Mouse (Mus musculus): ENCODE measurements at regions not wholly inside any gene's neighbourhood (a gene's known extent, or its start where the extent isn't known, plus 50 kb on each side); places are given as distances from the start of the nearest gene placed in this dataset.
A peak's percentile ranks its signal among the peaks of the same experiment; 100 is the strongest.

DNA sequence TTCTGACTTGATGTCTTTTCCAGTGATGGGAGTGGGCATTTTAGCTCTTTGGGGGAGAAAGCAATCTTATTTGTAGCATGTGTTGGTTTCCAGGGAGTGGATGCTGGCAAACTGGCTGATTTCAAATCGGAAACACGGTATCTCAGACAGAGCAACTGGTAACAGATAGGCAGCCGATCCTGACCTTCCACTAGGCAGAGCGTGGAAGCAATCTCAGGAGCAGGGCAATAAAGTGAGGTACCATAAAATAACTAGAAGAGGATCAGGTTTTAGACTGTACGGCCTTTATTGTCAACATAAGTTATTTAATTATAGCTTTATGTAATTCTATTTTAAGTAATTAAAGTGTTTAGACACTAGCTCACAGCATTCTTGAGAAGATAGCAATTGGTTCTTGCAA lies 390.0 kb downstream of the Plk2 start:
- DNase-seq (ENCODE audit: low spot score) = no peak

DNA sequence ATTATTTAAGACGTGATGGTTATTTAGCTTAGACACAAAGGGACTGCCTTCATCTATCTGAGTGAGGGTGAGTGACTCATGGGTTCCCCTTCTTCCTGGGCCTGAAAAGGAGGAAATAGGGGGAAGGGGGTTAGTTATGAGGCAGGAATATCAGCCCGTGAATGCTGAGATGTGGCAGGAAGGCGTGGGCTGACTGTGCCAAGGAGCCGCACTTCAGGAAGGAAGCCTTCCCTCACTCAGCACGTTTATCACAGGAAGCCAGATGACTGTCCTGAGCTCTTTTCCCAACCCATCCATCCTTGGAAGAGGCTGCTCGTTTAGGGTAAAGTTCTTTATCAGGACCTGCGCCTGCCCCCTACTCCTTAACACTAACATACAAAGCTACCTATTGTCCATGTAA lies 403.5 kb downstream of the Plk2 start:
- no peak for DNase-seq (ENCODE audit: low spot score)

DNA sequence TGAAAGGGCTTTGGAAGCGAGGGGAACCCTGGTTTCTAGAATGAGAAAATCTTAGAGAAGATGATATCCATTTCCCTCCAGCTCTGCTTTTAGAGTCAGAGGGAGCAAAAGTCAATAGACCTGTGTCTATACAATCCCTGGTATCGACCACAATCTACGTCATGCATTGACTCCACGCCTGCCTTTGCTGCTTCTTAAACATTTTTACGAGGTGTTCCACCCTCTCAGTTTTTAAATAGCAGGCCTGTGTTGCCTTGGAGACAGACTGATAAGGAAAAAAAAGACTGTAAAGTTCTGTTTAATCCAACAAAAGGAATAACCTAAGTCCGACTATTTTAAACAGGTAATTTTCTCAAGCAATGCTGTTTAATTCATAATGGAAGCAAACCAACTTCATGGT lies 408.0 kb downstream of the Plk2 start:
- no peak for DNase-seq (ENCODE audit: low spot score)

DNA sequence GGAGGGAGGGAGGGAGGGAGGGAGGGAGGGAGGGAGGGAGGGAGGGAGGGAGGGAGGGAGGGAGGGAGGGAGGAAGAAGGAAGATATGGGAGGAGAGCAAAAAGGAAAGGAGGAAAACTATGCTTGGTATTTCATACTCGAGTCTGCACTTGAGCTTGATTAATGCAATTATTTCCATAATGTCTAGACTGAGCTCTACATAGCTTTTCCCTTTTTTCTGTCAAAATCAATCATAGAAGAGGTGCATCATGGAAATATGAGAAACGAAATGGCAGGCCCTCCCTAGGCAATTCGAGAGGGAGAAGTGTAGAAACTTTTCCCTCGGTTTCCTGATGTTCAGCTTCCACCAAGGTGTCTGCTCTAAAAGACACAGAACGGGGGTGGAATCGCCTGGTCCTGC lies 417.6 kb downstream of the Plk2 start:
- no peak for DNase-seq (ENCODE audit: low spot score)

DNA sequence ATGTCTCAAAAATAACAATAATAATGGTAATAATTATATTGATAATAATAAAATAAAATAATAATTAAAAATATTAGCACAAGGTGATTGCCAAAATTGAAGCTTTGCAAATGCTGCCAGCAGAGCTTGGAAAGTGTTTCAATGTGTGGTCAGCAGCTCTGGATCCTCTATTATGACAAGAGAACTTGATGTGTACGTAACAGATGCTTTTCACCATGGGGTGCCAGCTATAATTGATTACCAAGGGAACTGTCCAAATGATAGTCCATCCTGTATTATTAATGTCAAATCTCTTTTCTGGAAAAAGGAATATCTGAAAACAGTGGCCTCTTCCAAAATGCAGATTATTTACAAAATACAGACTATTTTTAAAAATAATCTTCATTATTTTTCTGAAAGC lies 419.2 kb downstream of the Plk2 start:
- DNase-seq (ENCODE audit: low spot score) = no peak

DNA sequence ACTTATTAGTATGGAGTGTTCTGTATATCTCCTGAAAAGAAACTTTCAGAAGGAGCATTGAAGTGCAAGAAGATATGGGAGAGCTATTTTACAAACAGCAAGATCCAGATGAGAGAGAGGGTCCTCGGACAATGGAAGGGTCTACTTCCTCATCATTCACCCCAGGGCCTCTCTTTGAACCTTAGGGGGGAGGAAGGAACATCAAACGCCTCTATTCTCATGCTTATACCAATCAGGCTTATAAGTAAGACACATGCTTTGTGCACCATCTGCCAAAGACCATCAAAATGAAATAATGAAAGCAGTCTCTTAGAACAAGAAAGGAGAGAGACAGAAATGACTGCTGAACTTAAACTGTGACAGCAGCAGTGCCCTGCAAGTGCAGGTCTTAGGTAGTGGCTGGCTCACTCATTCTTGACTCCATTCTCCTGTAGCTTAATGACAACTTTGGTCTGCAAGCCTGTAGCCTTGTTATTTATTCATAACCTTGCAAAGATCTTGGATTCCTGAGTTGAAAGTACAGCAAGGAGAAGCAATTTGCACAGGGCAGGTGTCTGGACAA lies 424.5 kb downstream of the Plk2 start:
- DNase-seq (ENCODE audit: low spot score) = no peak

DNA sequence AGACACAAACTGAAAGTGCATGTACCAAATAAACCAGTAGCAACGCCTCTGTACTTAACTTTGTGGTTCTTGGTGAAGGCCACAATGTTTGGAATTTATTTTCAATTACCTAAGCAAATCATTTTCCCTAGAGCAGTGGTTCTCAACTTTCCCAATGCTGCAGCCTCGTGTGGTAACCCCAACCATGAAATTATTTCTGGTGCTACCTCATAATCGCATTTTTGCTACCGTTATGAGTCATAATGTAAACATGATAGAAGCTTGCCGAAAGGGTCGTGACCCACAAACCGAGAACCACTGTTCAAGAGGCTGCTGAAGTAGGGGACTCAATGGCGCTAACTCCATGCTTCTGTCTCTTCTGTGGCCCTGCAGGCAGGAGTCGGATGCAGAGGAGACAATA lies 429.9 kb upstream of the Actbl2 start:
- DNase-seq (ENCODE audit: low spot score) = no peak

DNA sequence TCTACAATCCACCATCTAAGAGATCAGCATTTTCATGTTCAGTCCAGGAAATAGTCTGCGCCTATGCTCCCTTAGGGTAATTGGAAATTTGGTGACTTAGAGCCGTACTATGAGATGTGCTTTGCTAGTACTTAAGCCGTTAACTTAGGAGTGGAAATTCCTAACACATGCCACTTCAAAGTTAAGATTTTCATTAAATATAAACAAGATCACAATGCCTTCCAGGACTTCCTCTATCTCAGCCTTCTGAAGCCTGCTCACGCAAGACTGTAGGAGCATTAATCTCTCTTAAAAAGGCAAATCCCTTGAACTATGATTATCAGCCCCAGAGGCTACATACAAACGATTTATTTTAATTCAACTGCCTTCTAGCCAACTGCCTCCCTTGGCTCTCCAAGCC lies 422.4 kb upstream of the Actbl2 start:
- no peak for DNase-seq (ENCODE audit: low spot score)

DNA sequence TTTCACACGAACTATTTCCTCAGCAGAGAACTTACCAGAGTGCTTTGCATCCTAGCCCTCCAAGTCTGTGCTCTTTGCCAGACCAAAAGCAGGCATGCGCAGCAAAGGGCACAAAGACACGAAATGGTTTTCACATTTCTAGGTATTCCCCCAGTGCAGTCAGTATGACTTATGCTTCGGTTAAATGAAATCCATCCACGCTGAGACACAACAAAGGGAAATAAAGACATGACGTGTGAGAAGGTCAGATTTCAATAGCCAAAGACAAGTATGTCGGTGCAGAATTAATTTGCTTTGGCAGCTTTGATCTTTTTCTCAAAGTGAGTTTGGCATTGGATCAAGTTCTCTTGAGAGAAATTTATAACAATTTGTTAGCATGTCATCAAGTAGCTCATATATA lies 417.9 kb upstream of the Actbl2 start:
- DNase-seq (ENCODE audit: low spot score) = no peak

DNA sequence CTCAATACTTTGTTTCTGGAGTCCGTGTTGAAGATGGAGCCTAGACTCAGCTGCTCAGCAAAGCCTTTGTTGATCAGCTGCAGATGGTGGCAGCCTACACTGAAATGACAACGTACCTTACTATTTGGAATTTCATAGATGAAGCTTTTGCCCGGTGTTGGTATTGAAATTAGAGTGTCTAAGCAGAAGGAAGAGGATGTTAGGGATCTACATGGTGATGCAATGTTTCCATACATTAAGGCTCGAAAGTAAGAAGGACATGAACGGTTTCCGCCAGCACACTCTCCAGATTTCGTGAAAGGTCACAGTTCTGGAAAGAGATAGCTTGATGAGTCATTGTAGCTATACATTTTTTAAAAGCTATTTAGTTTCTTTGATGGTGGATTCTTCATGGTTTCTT lies 412.9 kb upstream of the Actbl2 start:
- DNase-seq (ENCODE audit: low spot score) = no peak

DNA sequence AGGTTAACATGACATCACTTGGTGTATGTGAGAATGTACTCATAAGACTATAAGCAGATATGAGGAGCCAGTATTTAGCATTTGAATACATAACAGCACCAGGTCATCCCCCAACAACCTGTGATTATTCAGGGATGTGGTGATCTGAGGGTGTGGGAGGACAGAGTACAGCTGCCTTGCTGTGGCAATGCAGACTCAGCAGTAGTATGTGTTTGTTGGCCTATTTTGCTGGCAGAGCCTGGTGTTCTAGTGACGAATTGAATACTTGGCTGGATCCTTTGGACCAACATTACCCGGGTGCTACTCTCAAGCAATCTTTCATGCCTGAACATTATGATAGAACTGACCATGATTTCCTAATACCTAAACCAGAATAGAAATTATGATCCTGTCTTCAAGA lies 409.1 kb upstream of the Actbl2 start:
- peak; percentile 44 for DNase-seq (ENCODE audit: low spot score)

DNA sequence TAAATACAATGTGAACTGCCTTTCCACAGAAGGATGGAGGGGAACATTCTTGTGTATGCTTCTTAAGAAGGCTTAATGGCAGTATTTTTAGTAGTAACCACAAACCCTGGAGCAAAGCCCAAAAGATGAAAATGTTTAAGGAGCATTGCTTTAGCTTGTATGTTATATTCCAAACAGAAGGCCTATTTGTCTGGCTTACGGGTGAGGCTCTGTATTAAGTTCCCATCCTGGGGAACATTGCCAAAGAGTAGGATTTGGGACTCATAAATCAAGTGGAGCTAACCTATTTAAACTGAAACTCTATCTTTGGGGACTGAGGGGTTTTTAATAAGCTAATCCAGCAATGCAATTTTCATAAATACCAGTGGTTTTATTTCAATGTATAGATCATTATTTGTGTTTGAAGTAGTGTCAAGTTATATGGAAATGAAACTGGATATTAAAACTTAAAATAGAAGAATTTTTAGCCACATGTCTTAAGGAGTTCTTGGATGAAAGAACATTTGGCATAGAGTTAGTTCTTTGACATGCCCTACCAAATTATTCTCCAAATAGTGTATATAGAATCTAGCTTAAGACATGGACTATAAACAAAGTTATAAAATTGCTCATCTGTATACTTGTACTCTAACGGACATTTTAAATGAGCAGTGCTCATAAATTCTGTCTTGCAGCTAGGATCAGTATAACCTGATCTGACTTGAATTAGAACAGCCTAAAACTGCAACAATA lies 401.7 kb upstream of the Actbl2 start:
- DNase-seq (ENCODE audit: low spot score) = no peak

DNA sequence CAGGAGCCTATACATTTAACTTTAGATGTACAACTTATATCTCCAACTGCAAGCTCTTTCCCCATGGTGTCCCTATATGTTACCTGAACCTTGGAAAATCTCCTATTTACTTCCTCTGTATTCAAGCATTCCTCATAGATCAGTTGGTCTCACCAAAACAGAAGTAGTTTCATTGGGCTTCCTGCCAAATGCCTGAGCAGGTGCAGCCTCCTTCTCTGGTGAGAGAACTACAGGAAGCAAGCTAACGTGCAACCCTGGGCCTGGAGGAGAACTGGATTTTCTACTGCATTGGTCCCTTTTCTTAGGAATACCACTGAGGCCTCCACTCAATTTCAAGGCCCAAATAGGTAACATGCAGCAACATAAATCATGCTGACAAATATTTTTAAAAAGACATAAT lies 400.6 kb upstream of the Actbl2 start:
- DNase-seq (ENCODE audit: low spot score) = no peak

DNA sequence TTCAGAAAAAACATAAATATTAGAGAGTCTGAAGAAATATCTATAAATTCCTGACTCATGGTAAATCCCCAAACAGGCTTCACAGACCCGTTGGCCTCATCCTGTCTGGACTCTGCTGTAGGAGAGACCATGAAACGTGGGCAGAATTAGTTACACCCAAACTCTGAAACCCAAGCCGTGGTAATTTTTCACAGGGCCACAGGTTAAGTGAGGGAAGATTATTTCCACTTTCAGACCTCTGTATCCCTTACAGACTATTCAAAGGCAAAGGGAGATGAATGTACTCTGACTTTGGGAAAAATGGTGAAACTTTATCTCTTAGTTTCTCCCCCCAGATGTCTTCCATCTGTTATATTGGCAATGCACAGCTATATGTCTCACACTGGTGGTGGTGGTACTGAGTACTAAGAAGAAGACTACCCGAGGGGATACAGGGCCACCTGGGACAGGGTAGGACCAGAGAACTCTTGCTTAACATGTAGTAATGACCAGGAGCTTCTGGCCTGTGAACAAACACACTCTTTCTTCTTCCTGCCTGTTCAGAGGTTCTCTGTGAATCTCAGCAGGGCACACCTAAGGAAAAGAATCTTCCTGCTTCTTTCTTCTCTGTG lies 388.8 kb upstream of the Actbl2 start:
- DNase-seq (ENCODE audit: low spot score) = no peak

DNA sequence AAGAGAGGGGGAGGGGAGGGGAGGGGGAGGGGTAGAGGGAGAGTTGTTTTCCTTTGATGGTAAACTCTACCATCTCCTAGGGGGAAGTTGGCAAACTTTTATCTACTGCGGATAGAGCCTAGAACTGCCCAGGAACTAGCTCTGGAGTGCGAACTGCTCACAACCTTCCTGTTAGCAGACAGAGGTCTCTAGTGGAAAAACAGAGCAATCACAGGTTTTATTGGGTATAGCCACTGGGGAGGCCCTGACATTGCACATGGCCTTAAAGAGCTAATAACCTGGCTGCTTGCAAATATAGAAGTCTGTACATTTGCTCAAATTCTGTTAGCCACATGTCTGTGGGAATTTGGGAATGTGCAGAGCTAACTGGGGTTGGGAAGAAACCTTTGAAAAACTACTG lies 388.1 kb upstream of the Actbl2 start:
- DNase-seq (ENCODE audit: low spot score) = peak; percentile 37

DNA sequence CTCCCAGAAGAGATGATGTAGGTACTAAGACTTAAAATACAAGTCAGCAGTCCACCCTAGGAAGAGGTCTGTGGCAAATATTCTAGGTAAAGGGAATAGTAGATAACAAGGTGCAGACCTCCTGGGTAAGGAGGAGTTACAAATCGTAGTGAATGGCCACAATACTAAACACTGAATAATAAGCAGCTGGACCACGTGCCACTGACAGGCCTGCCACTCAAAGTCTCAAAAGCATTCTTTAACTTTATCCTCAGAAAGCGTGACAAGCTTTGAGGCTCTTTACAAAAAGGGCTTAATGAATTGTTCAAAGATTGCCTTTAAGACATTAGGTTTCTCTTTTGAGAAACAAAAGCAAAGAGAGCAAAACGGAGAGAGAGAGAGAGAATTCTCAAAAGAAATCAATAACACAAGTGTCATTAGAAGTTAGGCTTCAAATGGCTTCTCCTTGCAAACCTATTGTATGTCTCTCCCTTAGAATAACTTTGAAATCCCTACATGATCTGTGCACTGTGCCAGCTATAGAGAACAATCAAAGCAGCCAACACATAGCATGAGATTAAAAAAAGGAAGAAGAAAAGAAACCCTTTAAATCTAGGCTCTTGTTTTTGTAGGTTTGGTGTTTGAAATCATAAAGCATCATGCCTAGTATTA lies 383.6 kb upstream of the Actbl2 start:
- DNase-seq (ENCODE audit: low spot score) = no peak

DNA sequence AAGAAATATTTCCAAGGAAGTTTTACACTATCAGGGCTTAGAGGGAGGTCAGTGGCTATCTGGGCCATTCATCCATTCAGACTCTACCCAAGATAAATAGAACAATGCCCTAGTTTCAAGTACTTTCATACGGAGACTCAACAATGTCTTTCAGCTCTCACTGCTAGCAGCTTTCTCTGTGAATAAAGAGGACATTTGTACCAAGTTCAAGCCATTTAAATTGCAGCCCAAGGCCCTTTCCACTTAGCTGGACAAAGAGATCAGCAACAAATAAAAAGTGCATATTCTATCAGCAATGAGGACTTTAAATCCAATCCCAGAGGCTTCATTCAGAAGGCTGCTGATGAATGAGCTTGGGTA lies 383.1 kb upstream of the Actbl2 start:
- no peak for DNase-seq (ENCODE audit: low spot score)

DNA sequence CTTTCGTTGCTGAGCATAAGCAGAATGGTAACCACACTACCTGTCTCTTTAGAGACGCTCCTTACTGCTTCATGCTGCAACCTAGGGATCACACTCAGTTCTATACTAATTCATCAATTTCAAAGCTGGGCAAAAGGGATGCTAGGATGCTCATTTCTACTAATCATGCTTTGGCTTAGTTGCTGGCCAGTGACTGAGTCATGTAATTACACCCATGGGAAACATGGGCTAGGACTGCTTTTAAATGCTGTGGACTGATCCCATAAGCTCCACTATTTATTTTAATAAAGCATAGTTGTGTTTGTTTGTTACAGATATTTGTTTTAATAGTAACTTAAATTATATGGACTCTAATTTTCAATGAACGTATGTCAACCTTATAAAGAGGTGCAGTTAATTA lies 373.2 kb upstream of the Actbl2 start:
- no peak for DNase-seq (ENCODE audit: low spot score)

DNA sequence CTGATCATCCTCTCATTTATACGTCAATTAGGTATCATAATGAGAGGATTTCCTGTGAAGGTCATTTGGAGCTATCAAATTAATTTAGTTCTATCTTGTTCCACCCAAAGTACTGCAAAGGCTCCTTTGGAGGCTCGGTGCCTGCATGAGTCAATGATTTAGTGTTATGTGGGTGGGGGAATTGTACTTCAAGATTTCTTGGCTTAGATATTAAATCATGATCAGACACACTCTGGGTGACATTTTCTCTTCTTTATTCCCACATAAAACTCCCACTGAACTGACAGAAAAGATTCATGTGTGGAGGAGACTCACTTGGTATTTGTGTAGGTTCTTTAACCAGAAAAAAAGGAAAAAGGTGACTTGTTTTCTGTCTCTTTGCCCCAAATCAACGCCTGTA lies 372.6 kb upstream of the Actbl2 start:
- DNase-seq (ENCODE audit: low spot score) = no peak

DNA sequence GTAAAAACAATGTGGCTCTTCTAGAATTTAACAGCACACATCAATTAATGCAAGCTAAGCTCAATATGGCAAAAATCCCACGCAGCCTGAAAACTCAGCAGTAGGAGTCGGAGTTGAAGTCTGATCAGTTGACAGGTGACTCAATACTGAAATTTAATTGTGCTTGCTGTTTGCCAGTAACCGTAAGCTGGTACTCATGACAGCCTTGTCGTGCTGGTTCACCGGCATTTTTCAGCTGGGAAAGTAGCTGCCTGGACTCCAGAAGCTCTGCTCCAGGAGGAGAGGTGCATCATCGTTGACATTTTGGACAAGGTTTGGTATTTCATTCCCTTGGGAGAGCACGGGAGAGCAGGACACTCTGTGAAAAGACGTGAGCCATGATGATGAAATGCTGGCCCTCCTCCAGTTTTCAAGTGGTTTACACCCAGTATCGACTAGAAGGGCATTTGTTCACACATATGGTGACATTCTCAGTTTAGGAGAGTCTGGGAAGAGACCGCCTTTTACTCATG lies 372.1 kb upstream of the Actbl2 start:
- peak; percentile 22 for DNase-seq (ENCODE audit: low spot score)

DNA sequence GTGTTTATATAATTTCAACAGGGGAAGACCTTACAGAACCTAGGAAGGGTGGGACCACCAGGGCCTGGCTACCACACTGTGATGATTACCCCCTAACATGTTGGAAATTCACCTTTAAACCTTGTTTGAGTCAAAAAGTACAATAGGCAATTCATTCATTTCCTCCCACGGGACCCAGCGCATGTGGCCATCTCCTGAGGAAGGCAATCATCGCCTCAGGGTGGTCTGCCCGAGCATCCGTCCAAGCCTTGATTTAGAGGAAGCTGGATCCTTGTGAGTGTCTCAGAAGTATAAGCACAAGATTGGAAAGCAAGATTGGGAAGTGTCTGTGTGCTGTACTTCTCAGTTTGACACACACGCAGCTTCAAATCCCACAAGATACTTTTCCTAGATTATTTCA lies 360.9 kb upstream of the Actbl2 start:
- DNase-seq (ENCODE audit: low spot score) = no peak

DNA sequence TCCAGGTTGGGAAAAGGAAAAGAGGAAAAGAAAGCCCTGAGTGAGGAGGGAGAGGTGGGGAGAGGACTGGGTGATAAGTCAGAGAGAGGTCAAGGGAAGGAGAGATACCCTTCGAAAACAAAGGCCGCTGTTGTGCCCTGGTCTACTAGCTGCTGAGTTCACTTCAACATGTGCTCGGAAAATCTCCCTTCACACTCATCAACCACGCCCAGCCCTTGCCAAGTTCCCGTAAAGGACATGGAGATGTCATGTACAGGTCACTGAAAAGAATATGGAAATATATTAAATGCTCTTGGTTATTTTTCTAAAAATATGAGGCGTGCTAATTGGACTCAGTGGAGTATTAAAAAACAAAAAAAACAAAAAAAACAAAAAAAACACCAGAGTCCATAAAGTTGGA lies 359.5 kb upstream of the Actbl2 start:
- DNase-seq (ENCODE audit: low spot score) = no peak

DNA sequence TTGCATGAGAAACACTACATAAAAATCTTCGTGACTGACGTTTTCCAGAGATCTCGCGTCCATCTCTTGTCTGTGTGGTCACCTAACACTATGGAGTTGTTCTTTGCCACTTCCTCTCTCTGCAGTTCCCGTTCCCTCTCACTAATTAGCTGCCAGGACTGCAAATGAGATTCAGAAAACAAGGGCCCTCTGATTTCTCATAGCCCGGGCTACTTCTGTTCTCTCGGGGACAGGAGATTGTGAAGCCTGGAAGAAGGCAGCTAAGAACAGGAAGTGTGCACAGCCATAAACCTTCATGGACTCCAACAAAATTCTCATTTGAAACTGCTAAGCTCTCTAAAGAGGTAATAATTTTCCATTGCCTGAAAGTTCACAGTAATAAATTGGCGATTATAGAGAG lies 358.9 kb upstream of the Actbl2 start:
- peak; percentile 7 for DNase-seq (ENCODE audit: low spot score)

Data from lung, postnatal 25 days (tissue).